Mouse (Mus musculus) heart, adult 2 months (tissue): Measurements from ENCODE around the gene Tulp4. TPM values are rescaled to one million over a fixed set of nuclear protein-coding genes. Genes with fewer than 3 reads are reported as not detected.

ENCODE experiments used
- DNase-seq, 2 experiments: peaks; one replicate each; pipeline ENCODE4 v3.0.0; 2021
- H3K27ac ChIP-seq: fragments of 200-600 bp; 2 replicates; pipeline ENCODE4 v1.8.1; 2022
- H3K27me3 ChIP-seq: fragments of 200-500 bp; 2 replicates; pipeline ENCODE4 v1.6.1; 2012; ENCODE audit warnings: mild to moderate bottlenecking, low read length, inconsistent platforms, mixed read lengths; ENCODE audit not compliant: control insufficient read depth, insufficient read depth
- H3K36me3 ChIP-seq: fragments of 200-500 bp; 2 replicates; pipeline ENCODE4 v1.6.1; 2012; ENCODE audit warnings: low read length, inconsistent platforms; ENCODE audit not compliant: control insufficient read depth, insufficient read depth
- H3K4me1 ChIP-seq: fragments of 200-500 bp; 2 replicates; pipeline ENCODE4 v1.6.1; 2011; ENCODE audit warnings: low read length; ENCODE audit not compliant: control insufficient read depth, insufficient read depth
- H3K4me3 ChIP-seq: fragments of 200-600 bp; 2 replicates; pipeline ENCODE4 v1.8.1; 2022
- H3K79me2 ChIP-seq: fragments of 200-500 bp; replicated peaks from 2 replicates; pipeline ENCODE4 v1.6.1; 2012; ENCODE audit warnings: mild to moderate bottlenecking, inconsistent platforms, low read length, moderate library complexity, mixed read lengths; ENCODE audit not compliant: control insufficient read depth, insufficient read depth
- H3K9ac ChIP-seq: fragments of 200-500 bp; 2 replicates; pipeline ENCODE4 v1.6.1; 2012; ENCODE audit warnings: low read depth, mild to moderate bottlenecking, control low read depth, inconsistent platforms, low read length, mixed read lengths
- CTCF ChIP-seq: fragments of 200-600 bp; IDR thresholded peaks from 2 replicates; pipeline ENCODE4 v1.8.1; 2022; ENCODE audit warnings: antibody characterized with exemption, mild to moderate bottlenecking, moderate library complexity
- EP300 ChIP-seq: fragments of 200-500 bp; IDR thresholded peaks from 2 replicates; pipeline ENCODE4 v1.6.1; 2011; ENCODE audit warnings: low read depth, low read length, control low read depth; ENCODE audit not compliant: insufficient read depth
- POLR2A ChIP-seq: fragments of 200-500 bp; IDR thresholded peaks from 2 replicates; pipeline ENCODE4 v1.6.1; 2011; ENCODE audit warnings: mild to moderate bottlenecking, low read depth, low read length, control low read depth; ENCODE audit not compliant: insufficient read depth
- WGBS: fragments of 180-500 bp; shearing (Covaris S2); methylation state at CpG from one replicate; pipeline ENCODE4 v1.1.7; 2018; 5-methylcytosine and 5-hydroxymethylcytosine counted together
- intact Hi-C: fragments of 180-260 bp; cut with DNase I; formaldehyde crosslinking; loops from one replicate; pipeline ENCODE4 v1.15.1; 2025
- polyA plus RNA-seq: library from polyadenylated mRNA; depleted of rRNA; stranded (reverse); fragments of >200 nt; gene quantifications from 2 replicates; pipeline ENCODE4 v1.2.3, GENCODE M21; 2012
- total RNA-seq, 2 experiments: library from RNA; stranded (reverse); gene quantifications; 2 replicates each; pipeline ENCODE4 v1.2.3; 2021

Tulp4 gene
- total and polyA plus RNA-seq, 3 experiments, result 31.2 to 112 (median 97.2) TPM

DNA sequence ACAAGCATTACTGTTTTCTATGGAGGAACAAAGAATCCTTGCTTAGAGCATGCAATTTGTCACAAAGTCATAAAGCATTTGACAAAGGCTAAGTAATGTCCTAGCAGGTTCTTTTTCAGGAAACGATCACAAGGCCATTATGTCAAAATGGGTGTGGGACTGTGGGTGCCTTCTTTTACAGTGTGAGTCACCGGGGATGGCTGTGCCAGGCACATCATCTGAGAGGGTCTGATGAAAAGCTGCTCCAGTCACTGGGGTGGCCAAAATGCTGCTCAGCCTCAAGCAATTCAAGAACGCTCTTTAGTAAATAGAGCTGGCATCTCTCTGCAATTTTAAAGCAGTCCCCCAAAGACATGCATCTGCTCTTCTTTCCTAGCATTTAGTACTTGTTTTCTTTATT is 74.2 kb downstream of the Tulp4 start:
- TF ChIP-seq EP300 (no peak), CTCF (no peak), POLR2A (no peak)
- H3K4me1 ChIP-seq, result no peaks in the 10 kb centered on the region
- WGBS, result 62% methylated on average over 3 of the region's 3 CpGs
- H3K27me3 ChIP-seq, result no peaks in the 10 kb centered on the region
- no peak overlapping the region for H3K27ac ChIP-seq
- no peaks in the 10 kb centered on the region for H3K79me2 ChIP-seq
- intact Hi-C loops, result no loop called here
- H3K36me3 ChIP-seq, result no peaks in the 10 kb centered on the region
- H3K4me3 ChIP-seq, result no peak overlapping the region
- no peak overlapping the region for H3K9ac ChIP-seq
- no peak for DNase-seq

- Histone ChIP-seq H3K9ac (no peak overlapping the region), H3K4me1 (no peaks in the 10 kb centered on the region), H3K27ac (no peak overlapping the region), H3K27me3 (no peaks in the 10 kb centered on the region), H3K4me3 (no peak overlapping the region), H3K36me3 (no peaks in the 10 kb centered on the region), H3K79me2 (no peaks in the 10 kb centered on the region)
- 74% methylated on average over 4 of the region's 4 CpGs for WGBS
- DNase-seq, result no peak
- intact Hi-C loops, result no loop called here
- TF ChIP-seq POLR2A (no peak), EP300 (no peak), CTCF (no peak)
Measured at GRCm38 (mm10) chr17:6182715-6183114, 76.5 kb downstream of the Tulp4 start.

DNA sequence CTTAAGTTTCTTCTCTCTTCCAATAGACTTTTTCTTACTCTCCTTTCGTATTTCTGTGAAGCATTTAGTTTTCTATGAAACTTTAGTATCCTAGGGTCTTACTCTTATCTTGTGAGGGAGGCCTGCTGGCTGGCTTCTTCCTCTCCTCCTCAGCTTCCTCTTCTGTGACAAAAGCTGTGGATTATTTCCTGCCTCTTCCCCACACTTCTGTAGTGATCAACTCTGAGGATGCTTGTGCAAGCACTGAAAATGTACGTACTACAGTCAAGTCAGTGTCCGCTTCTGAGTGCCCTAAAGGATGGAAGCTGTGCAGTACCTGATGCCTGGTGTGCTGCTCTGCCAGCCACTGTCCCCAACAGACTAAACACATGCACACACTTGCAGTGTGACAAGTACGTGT is 80.4 kb downstream of the Tulp4 start:
- 65% methylated on average over 4 of the region's 4 CpGs for WGBS
- no peak overlapping the region for H3K4me3 ChIP-seq
- H3K36me3 ChIP-seq, result peaks cover 5% of the 10 kb centered on the region; the same call in 1 of the 2 replicates
- intact Hi-C loops, result no loop called here
- no peaks in the 10 kb centered on the region for H3K79me2 ChIP-seq
- no peaks in the 10 kb centered on the region for H3K27me3 ChIP-seq
- DNase-seq, result no peak
- peaks cover 2% of the 10 kb centered on the region for H3K4me1 ChIP-seq
- H3K9ac ChIP-seq, result no peak overlapping the region
- H3K27ac ChIP-seq, result no peak overlapping the region
- TF ChIP-seq POLR2A (no peak), CTCF (no peak), EP300 (no peak)

DNA sequence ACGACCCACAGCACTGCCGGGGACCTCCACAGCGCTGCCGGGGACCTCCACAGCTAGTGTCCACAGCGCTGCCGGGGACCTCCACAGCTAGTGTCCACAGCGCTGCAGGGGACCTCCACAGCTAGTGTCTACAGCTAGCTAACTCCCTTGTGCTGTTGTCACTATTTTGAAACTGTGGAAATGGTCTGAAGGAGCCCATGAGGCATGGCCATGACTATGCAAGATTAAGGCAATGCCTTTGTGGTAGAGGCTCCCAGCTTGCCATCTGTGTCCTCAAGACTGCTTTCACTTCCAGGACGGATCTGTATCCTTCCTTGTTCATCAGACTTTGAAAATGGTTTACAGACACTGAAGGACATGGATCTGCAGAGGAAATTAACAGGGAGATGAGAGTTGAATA is 80.9 kb downstream of the Tulp4 start:
- Histone ChIP-seq H3K36me3 (peaks cover 5% of the 10 kb centered on the region; the same call in 1 of the 2 replicates), H3K9ac (no peak overlapping the region), H3K27me3 (no peaks in the 10 kb centered on the region), H3K4me3 (no peak overlapping the region), H3K4me1 (peaks cover 4% of the 10 kb centered on the region), H3K27ac (no peak overlapping the region), H3K79me2 (no peaks in the 10 kb centered on the region)
- DNase-seq, result no peak
- TF ChIP-seq CTCF, result no peak
- TF ChIP-seq EP300, result no peak
- TF ChIP-seq POLR2A, result no peak
- intact Hi-C loops, result no loop called here
- WGBS, result 91% methylated on average over 8 of the region's 8 CpGs

- no peaks in the 10 kb centered on the region for H3K27me3 ChIP-seq
- peaks cover 5% of the 10 kb centered on the region; the same call in 1 of the 2 replicates for H3K36me3 ChIP-seq
- no peak overlapping the region for H3K9ac ChIP-seq
- peaks cover 6% of the 10 kb centered on the region for H3K4me1 ChIP-seq
- no peak overlapping the region for H3K27ac ChIP-seq
- WGBS, result 90% methylated on average over 5 of the region's 5 CpGs
- H3K79me2 ChIP-seq, result no peaks in the 10 kb centered on the region
- TF ChIP-seq CTCF (no peak), EP300 (no peak), POLR2A (no peak)
- intact Hi-C loops, result no loop called here
- no peak for DNase-seq
- no peak overlapping the region for H3K4me3 ChIP-seq
Measured at GRCm38 (mm10) chr17:6189207-6189606, 83.0 kb downstream of the Tulp4 start.

GRCm38 (mm10) chr17:6192275-6192674 is 86.0 kb downstream of the Tulp4 start:
- H3K9ac ChIP-seq, result no peak overlapping the region
- no peaks in the 10 kb centered on the region for H3K79me2 ChIP-seq
- peaks cover 6% of the 10 kb centered on the region for H3K4me1 ChIP-seq
- intact Hi-C loops, result no loop called here
- DNase-seq, result no peak
- TF ChIP-seq POLR2A (no peak), CTCF (no peak), EP300 (no peak)
- H3K27me3 ChIP-seq, result no peaks in the 10 kb centered on the region
- 68% methylated on average over 6 of the region's 6 CpGs for whole genome bisulfite sequencing
- peaks cover 5% of the 10 kb centered on the region; the same call in 1 of the 2 replicates for H3K36me3 ChIP-seq
- H3K4me3 ChIP-seq, result no peak overlapping the region
- no peak overlapping the region for H3K27ac ChIP-seq
